12 mouse cellular contexts compared by ENCODE assay signal in the genomic region with DNA sequence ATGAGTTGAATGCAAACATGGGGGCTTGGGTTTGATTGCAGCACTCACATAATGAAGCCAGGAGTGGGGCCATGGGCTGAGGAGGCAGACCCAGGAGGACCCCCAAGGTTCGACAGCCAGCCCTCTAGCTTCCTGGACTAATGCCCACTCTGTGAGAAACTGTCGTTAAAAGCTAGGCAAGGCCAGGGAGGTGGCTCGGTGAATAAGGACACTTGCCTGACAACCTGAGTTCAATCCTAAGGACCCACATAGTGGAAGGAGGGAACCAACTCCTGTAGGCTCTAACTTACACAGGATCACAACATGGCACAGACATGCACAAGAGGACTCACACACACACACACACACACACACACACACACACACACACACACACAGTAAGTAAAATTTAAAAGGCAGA.
DNase-seq lines count a peak whose midpoint lies in the region; ATAC-seq and TF ChIP-seq lines count a peak whose summit lies in the region.
"Had no signal": no experiment of that assay in that cellular context is flagged by ENCODE, and none has a peak within 500 bp of the region (broad histone marks: within the 10 kb centered on the region; RNA-seq: fewer than 3 reads in every experiment).

No protein-coding gene starts in this region.

- no peaks in the 10 kb centered on the region for H3K27me3 ChIP-seq in intestine, embryonic 14.5 days (replicated peaks; ENCODE audit: control insufficient read depth, insufficient read depth, low read length)
- H3K27me3 ChIP-seq in intestine, postnatal 0 days (replicated peaks; ENCODE audit: control insufficient read depth, insufficient read depth, low read length) = no peaks in the 10 kb centered on the region
- H3K27me3 ChIP-seq in embryonic facial prominence, embryonic 12.5 days = no peaks in the 10 kb centered on the region
- H3K27me3 ChIP-seq in intestine, embryonic 16.5 days (replicated peaks; ENCODE audit: control insufficient read depth, insufficient read depth, low read length) = no peaks in the 10 kb centered on the region
- no peaks in the 10 kb centered on the region for H3K27me3 ChIP-seq in limb, embryonic 12.5 days
- H3K27me3 ChIP-seq in hindbrain, embryonic 12.5 days = no peaks in the 10 kb centered on the region
- H3K27me3 ChIP-seq: CH12.LX had no signal

- WGBS in intestine, embryonic 14.5 days = 41% methylated on average over 3 of the region's 3 CpGs
- WGBS in intestine, postnatal 0 days = 12% methylated on average over 3 of the region's 3 CpGs
- 22% methylated on average over 3 of the region's 3 CpGs for WGBS in embryonic facial prominence, embryonic 12.5 days
- 26% methylated on average over 3 of the region's 3 CpGs for WGBS in intestine, embryonic 16.5 days
- 24% methylated on average over 3 of the region's 3 CpGs for WGBS in limb, embryonic 12.5 days
- WGBS in hindbrain, embryonic 12.5 days = 55% methylated on average over 3 of the region's 3 CpGs

- H3K4me2 ChIP-seq in intestine, embryonic 14.5 days (ENCODE audit: low read length) = no peak overlapping the region
- H3K4me2 ChIP-seq in intestine, postnatal 0 days (replicated peaks; ENCODE audit: low read depth) = no peak overlapping the region
- no peak overlapping the region for H3K4me2 ChIP-seq in embryonic facial prominence, embryonic 12.5 days (replicated peaks)
- H3K4me2 ChIP-seq in intestine, embryonic 16.5 days (ENCODE audit: low read depth, low read length) = no peak overlapping the region
- H3K4me2 ChIP-seq in limb, embryonic 12.5 days = no peak overlapping the region
- H3K4me2 ChIP-seq in hindbrain, embryonic 12.5 days (replicated peaks) = no peak overlapping the region
- H3K4me2 ChIP-seq: midbrain, embryonic 11.5 days had no signal

- H3K9ac ChIP-seq in intestine, embryonic 14.5 days (ENCODE audit: low read length) = no peak overlapping the region
- H3K9ac ChIP-seq in intestine, postnatal 0 days (ENCODE audit: low read depth, low read length) = no peak overlapping the region
- no peak overlapping the region for H3K9ac ChIP-seq in embryonic facial prominence, embryonic 12.5 days
- no peak overlapping the region for H3K9ac ChIP-seq in intestine, embryonic 16.5 days (ENCODE audit: low read depth, low read length)
- no peak overlapping the region for H3K9ac ChIP-seq in limb, embryonic 12.5 days (replicated peaks)
- no peak overlapping the region for H3K9ac ChIP-seq in hindbrain, embryonic 12.5 days

- H3K9me3 ChIP-seq in intestine, embryonic 14.5 days (ENCODE audit: control insufficient read depth, low read length) = no peaks in the 10 kb centered on the region
- H3K9me3 ChIP-seq in intestine, postnatal 0 days (ENCODE audit: control insufficient read depth) = no peaks in the 10 kb centered on the region
- H3K9me3 ChIP-seq in embryonic facial prominence, embryonic 12.5 days = no peaks in the 10 kb centered on the region
- H3K9me3 ChIP-seq in intestine, embryonic 16.5 days (ENCODE audit: control insufficient read depth, low read length) = no peaks in the 10 kb centered on the region
- no peaks in the 10 kb centered on the region for H3K9me3 ChIP-seq in limb, embryonic 12.5 days
- H3K9me3 ChIP-seq in hindbrain, embryonic 12.5 days (replicated peaks) = no peaks in the 10 kb centered on the region

- H3K27ac ChIP-seq in intestine, embryonic 14.5 days (ENCODE audit: low read depth) = 0 out of 2 replicates have a peak overlapping the region, but pooled peaks have one; percentile 16
- no peak overlapping the region for H3K27ac ChIP-seq in intestine, postnatal 0 days (ENCODE audit: low read depth, low read length)
- H3K27ac ChIP-seq in embryonic facial prominence, embryonic 12.5 days = peak overlapping the region; percentile 78
- H3K27ac ChIP-seq in intestine, embryonic 16.5 days (ENCODE audit: low read length) = 0 out of 2 replicates have a peak overlapping the region, but pooled peaks have one; percentile 17
- H3K27ac ChIP-seq in limb, embryonic 12.5 days = peak overlapping the region; percentile 62; the same call in 1 of the 2 replicates
- no peak overlapping the region for H3K27ac ChIP-seq in hindbrain, embryonic 12.5 days

- H3K36me3 ChIP-seq in intestine, embryonic 14.5 days (ENCODE audit: control insufficient read depth, insufficient read depth, low read length) = no peaks in the 10 kb centered on the region
- H3K36me3 ChIP-seq in intestine, postnatal 0 days (ENCODE audit: control insufficient read depth, insufficient read depth) = no peaks in the 10 kb centered on the region
- H3K36me3 ChIP-seq in embryonic facial prominence, embryonic 12.5 days = no peaks in the 10 kb centered on the region
- H3K36me3 ChIP-seq in intestine, embryonic 16.5 days (ENCODE audit: control insufficient read depth, insufficient read depth, low read length) = no peaks in the 10 kb centered on the region
- no peaks in the 10 kb centered on the region for H3K36me3 ChIP-seq in limb, embryonic 12.5 days
- H3K36me3 ChIP-seq in hindbrain, embryonic 12.5 days = no peaks in the 10 kb centered on the region

- no peak for DNase-seq in intestine, embryonic 14.5 days (ENCODE audit: low spot score)
- no peak for DNase-seq in ovary, postnatal 36 days (ENCODE audit: low spot score)
- no peak for DNase-seq in thymus, postnatal 25 days
- DNase-seq: adrenal gland, postnatal 14 days; thymus, adult 18-20 months had no signal

- ATAC-seq in intestine, embryonic 14.5 days (replicated peaks; ENCODE audit: low FRiP score, low TSS enrichment, low read depth) = no peak
- ATAC-seq in intestine, postnatal 0 days = no peak
- ATAC-seq in embryonic facial prominence, embryonic 12.5 days (ENCODE audit: insufficient number of reproducible peaks, insufficient read depth, low FRiP score, low TSS enrichment) = no peak
- peak; percentile 49 for ATAC-seq in intestine, embryonic 16.5 days
- no peak for ATAC-seq in limb, embryonic 12.5 days (ENCODE audit: insufficient number of reproducible peaks, insufficient read depth, low FRiP score, low TSS enrichment, low read depth)
- no peak for ATAC-seq in hindbrain, embryonic 12.5 days (ENCODE audit: low FRiP score)

- TF ChIP-seq CTCF in intestine, postnatal 0 days (IDR thresholded peaks at IDR 0.05; ENCODE audit: low read depth) = no peak

- peaks cover 8% of the 10 kb centered on the region for H3K4me1 ChIP-seq in intestine, embryonic 14.5 days (replicated peaks; ENCODE audit: control insufficient read depth, insufficient read depth, low read length)
- 0 out of 2 replicates have a peak, but pooled peaks cover 3% of the 10 kb centered on the region for H3K4me1 ChIP-seq in intestine, postnatal 0 days (replicated peaks; ENCODE audit: control insufficient read depth, insufficient read depth, low read length)
- H3K4me1 ChIP-seq in embryonic facial prominence, embryonic 12.5 days = peaks cover 15% of the 10 kb centered on the region
- peaks cover 7% of the 10 kb centered on the region; the same call in 1 of the 2 replicates for H3K4me1 ChIP-seq in intestine, embryonic 16.5 days (ENCODE audit: control insufficient read depth, insufficient read depth, low read length)
- peaks cover 18% of the 10 kb centered on the region for H3K4me1 ChIP-seq in limb, embryonic 12.5 days (replicated peaks)
- no peaks in the 10 kb centered on the region for H3K4me1 ChIP-seq in hindbrain, embryonic 12.5 days

- no peak overlapping the region for H3K4me3 ChIP-seq in intestine, embryonic 14.5 days (ENCODE audit: low read depth, low read length)
- H3K4me3 ChIP-seq in intestine, postnatal 0 days (ENCODE audit: low read depth, low read length) = no peak overlapping the region
- no peak overlapping the region for H3K4me3 ChIP-seq in embryonic facial prominence, embryonic 12.5 days
- H3K4me3 ChIP-seq in intestine, embryonic 16.5 days (ENCODE audit: low read length) = no peak overlapping the region
- H3K4me3 ChIP-seq in limb, embryonic 12.5 days (replicated peaks) = no peak overlapping the region
- no peak overlapping the region for H3K4me3 ChIP-seq in hindbrain, embryonic 12.5 days

Comparison
In these comparisons a context has a peak if more than half of its experiments do, and no peak if none do; other contexts are left out.
1. H3K27ac ChIP-seq: peak in intestine, embryonic 14.5 days (single experiment), embryonic facial prominence, embryonic 12.5 days (single experiment), intestine, embryonic 16.5 days (single experiment) and limb, embryonic 12.5 days (single experiment); none in intestine, postnatal 0 days (single experiment) and hindbrain, embryonic 12.5 days (single experiment).